Mouse (Mus musculus) testis, adult 2 months (tissue): Measurements from ENCODE around the gene Ywhag. TPM values are rescaled to one million over a fixed set of nuclear protein-coding genes. Genes with fewer than 3 reads are reported as not detected.

Experiments
- H3K27ac ChIP-seq: fragments of 200-500 bp; 2 replicates; pipeline ENCODE4 v1.5.1; 2012; ENCODE audit warnings: low read depth, low read length; ENCODE audit not compliant: control insufficient read depth, insufficient read depth
- H3K27me3 ChIP-seq: fragments of 200-500 bp; 2 replicates; pipeline ENCODE4 v1.6.1; 2012; ENCODE audit warnings: mild to moderate bottlenecking, low read length, moderate library complexity; ENCODE audit not compliant: control insufficient read depth, insufficient read depth
- H3K36me3 ChIP-seq: fragments of 200-500 bp; 2 replicates; pipeline ENCODE4 v1.6.1; 2012; ENCODE audit warnings: mild to moderate bottlenecking, low read length; ENCODE audit not compliant: control insufficient read depth, insufficient read depth
- H3K4me1 ChIP-seq: fragments of 200-500 bp; 2 replicates; pipeline ENCODE4 v1.6.1; 2012; ENCODE audit warnings: low read length; ENCODE audit not compliant: control insufficient read depth, insufficient read depth
- H3K4me3 ChIP-seq: fragments of 200-500 bp; 2 replicates; pipeline ENCODE4 v1.5.1; 2012; ENCODE audit warnings: low read depth, mild to moderate bottlenecking, low read length, moderate library complexity, mixed read lengths; ENCODE audit not compliant: control insufficient read depth
- CTCF ChIP-seq: fragments of 200-500 bp; IDR thresholded peaks from 2 replicates; pipeline ENCODE4 v1.5.1; 2012; ENCODE audit warnings: low read depth, mild to moderate bottlenecking, inconsistent platforms, low read length, moderate library complexity; ENCODE audit not compliant: control insufficient read depth, insufficient read depth, insufficient replicate concordance
- POLR2A ChIP-seq: fragments of 200-500 bp; IDR thresholded peaks from 2 replicates; pipeline ENCODE4 v1.6.1; 2012; ENCODE audit warnings: low read depth, mild to moderate bottlenecking, inconsistent platforms, low read length, moderate library complexity; ENCODE audit not compliant: control insufficient read depth
- polyA plus RNA-seq: library from polyadenylated mRNA; depleted of rRNA; stranded (reverse); fragments of >200 nt; gene quantifications from 2 replicates; pipeline ENCODE4 v1.2.3, GENCODE M21; 2012

Ywhag gene
- polyA plus RNA-seq, 1 experiment: 17.8 TPM

DNA sequence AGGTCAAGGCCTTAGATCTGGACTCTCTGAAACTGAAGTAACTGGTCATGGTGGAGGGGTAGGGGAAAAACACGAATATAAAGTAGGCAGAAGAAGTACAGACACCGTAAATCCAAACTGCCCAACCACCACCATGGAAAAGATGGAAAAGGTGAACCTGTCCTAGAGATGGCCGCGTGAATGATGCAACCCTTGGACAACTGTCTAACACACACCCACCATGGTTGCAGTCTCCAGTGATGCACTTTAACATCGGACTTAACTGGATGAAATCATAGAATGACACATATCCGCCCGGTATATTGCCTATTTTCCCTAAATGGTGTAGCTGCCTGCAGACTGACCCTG lies 734 bp upstream of the Ywhag start:
- TF ChIP-seq CTCF (no peak), POLR2A (no peak)
- Histone ChIP-seq H3K36me3 (no peaks in the 10 kb centered on the region), H3K4me1 (peaks cover 9% of the 10 kb centered on the region), H3K27ac (peak overlapping the region; percentile 86), H3K4me3 (peak overlapping the region; percentile 94), H3K27me3 (no peaks in the 10 kb centered on the region)

DNA sequence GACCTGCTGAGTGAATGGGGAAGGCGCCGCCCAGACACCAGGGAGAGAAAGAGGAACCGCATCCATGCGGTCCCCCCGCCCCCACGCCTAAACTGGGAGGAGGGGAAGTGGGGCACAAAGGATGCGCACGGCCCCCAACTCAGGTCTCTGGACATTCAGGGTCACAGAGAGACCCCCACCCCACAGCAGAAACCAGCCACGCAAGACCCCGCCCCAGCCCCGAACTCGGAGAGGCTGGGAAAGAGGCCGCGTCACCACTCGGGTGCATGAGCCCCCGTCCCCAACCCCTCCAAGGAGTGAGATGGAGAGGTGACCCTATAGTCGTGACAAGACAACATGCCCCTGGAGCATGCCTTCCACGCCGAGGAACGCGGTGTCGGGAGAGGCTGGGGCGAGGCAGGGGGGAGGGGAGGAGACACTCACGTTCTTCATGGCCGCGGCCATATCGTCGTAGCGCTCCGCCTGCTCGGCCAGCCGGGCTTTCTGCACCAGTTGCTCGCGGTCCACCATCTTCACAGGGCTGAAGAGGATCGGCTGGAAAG lies 445 bp downstream of the Ywhag start:
- no peaks in the 10 kb centered on the region for H3K36me3 ChIP-seq
- H3K27ac ChIP-seq: peak overlapping the region; percentile 80
- peak overlapping the region; percentile 94 for H3K4me3 ChIP-seq
- TF ChIP-seq POLR2A (no peak), CTCF (no peak)
- peaks cover 9% of the 10 kb centered on the region for H3K4me1 ChIP-seq
- H3K27me3 ChIP-seq: no peaks in the 10 kb centered on the region

- Histone ChIP-seq H3K27me3 (no peaks in the 10 kb centered on the region), H3K4me1 (peaks cover 9% of the 10 kb centered on the region), H3K36me3 (no peaks in the 10 kb centered on the region), H3K4me3 (peak overlapping the region; percentile 94), H3K27ac (no peak overlapping the region)
- TF ChIP-seq POLR2A: no peak
- no peak for TF ChIP-seq CTCF
These were observed 1.1 kb downstream of the Ywhag start for GRCm38 (mm10) chr5:135933222-135933899.

- H3K36me3 ChIP-seq: no peaks in the 10 kb centered on the region
- no peak overlapping the region for H3K4me3 ChIP-seq
- no peaks in the 10 kb centered on the region for H3K27me3 ChIP-seq
- H3K4me1 ChIP-seq: peaks cover 9% of the 10 kb centered on the region
- TF ChIP-seq POLR2A (no peak), CTCF (no peak)
- H3K27ac ChIP-seq: no peak overlapping the region
These were observed 2.1 kb downstream of the Ywhag start for GRCm38 (mm10) chr5:135932359-135932758.

GRCm38 (mm10) chr5:135931526-135931925 lies 2.9 kb downstream of the Ywhag start:
- H3K4me3 ChIP-seq: no peak overlapping the region
- H3K27ac ChIP-seq: no peak overlapping the region
- TF ChIP-seq POLR2A (no peak), CTCF (no peak)
- H3K4me1 ChIP-seq: peaks cover 9% of the 10 kb centered on the region
- no peaks in the 10 kb centered on the region for H3K36me3 ChIP-seq
- no peaks in the 10 kb centered on the region for H3K27me3 ChIP-seq

DNA sequence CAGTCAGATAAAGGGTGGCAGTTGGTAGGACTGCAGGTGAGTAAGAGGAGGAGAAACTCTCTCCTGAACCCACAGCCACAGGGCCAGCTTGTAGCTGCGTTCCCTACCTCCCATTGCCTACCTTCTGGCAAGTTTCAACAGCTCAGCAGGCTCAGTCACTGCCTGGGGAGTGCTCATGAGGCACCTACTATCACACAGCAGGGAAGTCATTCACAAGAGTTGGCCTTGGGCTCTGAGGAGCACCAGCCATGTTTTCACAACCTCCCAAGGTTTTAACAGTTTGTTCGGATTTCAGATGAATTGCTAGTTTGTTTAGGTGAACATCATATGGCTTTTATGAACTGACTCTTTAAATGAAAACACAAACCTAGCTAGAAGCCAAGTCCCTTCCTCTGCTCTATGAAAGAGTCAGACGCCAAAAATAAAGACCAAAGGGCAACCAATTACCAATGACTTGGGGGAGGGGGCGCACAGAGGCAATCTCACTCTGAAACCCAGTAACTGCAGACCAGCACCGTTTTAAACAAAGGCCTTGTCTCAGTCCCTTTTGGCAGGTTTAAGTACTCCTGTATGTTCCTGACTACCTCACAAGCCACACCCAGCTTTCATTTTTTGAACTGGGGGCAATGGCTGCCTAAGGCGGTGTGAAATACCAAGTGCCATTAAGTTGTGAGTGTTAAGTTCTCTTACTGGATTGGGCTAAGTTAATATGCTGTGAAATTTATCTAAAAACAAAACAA lies 4.6 kb downstream of the Ywhag start:
- no peak for TF ChIP-seq POLR2A
- no peak for TF ChIP-seq CTCF
- H3K4me1 ChIP-seq: peaks cover 3% of the 10 kb centered on the region
- H3K27ac ChIP-seq: no peak overlapping the region
- H3K4me3 ChIP-seq: no peak overlapping the region
- no peaks in the 10 kb centered on the region for H3K36me3 ChIP-seq
- no peaks in the 10 kb centered on the region for H3K27me3 ChIP-seq

GRCm38 (mm10) chr5:135923901-135924300 lies 10.5 kb downstream of the Ywhag start:
- Histone ChIP-seq H3K4me3 (no peak overlapping the region), H3K4me1 (no peaks in the 10 kb centered on the region), H3K27me3 (no peaks in the 10 kb centered on the region), H3K27ac (no peak overlapping the region), H3K36me3 (no peaks in the 10 kb centered on the region)
- no peak for TF ChIP-seq POLR2A
- TF ChIP-seq CTCF: no peak
